ENCODE assay signal across 8 mouse cellular contexts in genomic region chr5:137306439-137307005, GRCm38 (mm10). TPM values are rescaled to one million over a fixed set of nuclear protein-coding genes. Genes with fewer than 3 reads are reported as not detected.
DNase-seq lines count a peak whose midpoint lies in the region; ATAC-seq and TF ChIP-seq lines count a peak whose summit lies in the region.

No protein-coding gene starts in this region.

- intact Hi-C loops in heart, adult 2 months (cut with DNase I), result loop anchor here (1.0 kb wide), 1 partner anchor 11 kb away; no protein-coding TSS in a partner anchor

- H3K4me1 ChIP-seq in heart, adult 2 months (ENCODE audit: control insufficient read depth, insufficient read depth, low read length), result peaks cover 6% of the 10 kb centered on the region
- peaks cover 51% of the 10 kb centered on the region for H3K4me1 ChIP-seq in forebrain, embryonic 15.5 days

- H3K9me3 ChIP-seq in forebrain, embryonic 15.5 days, result no peaks in the 10 kb centered on the region

- peaks cover 5% of the 10 kb centered on the region for H3K36me3 ChIP-seq in heart, adult 2 months (ENCODE audit: control insufficient read depth, insufficient read depth, low read length)
- H3K36me3 ChIP-seq in forebrain, embryonic 15.5 days, result peaks cover 29% of the 10 kb centered on the region
- H3K36me3 ChIP-seq in macrophage (ENCODE audit: inconsistent target), result peaks cover 28% of the 10 kb centered on the region

- H3K79me2 ChIP-seq in heart, adult 2 months (replicated peaks; ENCODE audit: control insufficient read depth, insufficient read depth, low read length), result no peaks in the 10 kb centered on the region
- H3K79me2 ChIP-seq in macrophage (ENCODE audit: inconsistent target), result peaks cover 53% of the 10 kb centered on the region

- H3K4me2 ChIP-seq in forebrain, embryonic 15.5 days (replicated peaks), result peak overlapping the region; percentile 67

- 9% methylated on average over 12 of the region's 12 CpGs for WGBS in heart, adult 2 months
- 15% methylated on average over 12 of the region's 12 CpGs for WGBS in forebrain, embryonic 15.5 days
- under 1% methylated on average over 12 of the region's 12 CpGs for WGBS in macrophage (ENCODE audit: missing documents)

- peak overlapping the region; percentile 77 for H3K27ac ChIP-seq in heart, adult 2 months
- peak overlapping the region; percentile 96 for H3K27ac ChIP-seq in forebrain, embryonic 15.5 days (replicated peaks)
- peak overlapping the region; percentile 75 for H3K27ac ChIP-seq in macrophage

- no peak for TF ChIP-seq POLR2A in heart, adult 2 months (IDR thresholded peaks at IDR 0.05; ENCODE audit: insufficient read depth, low read depth, low read length)

- no peak for TF ChIP-seq CTCF in heart, adult 2 months (IDR thresholded peaks at IDR 0.05)

- TF ChIP-seq EP300 in heart, adult 2 months (IDR thresholded peaks at IDR 0.05; ENCODE audit: insufficient read depth, low read depth, low read length), result no peak

- H3K9ac ChIP-seq in heart, adult 2 months (ENCODE audit: low read depth, low read length), result peak overlapping the region; percentile 95
- H3K9ac ChIP-seq in forebrain, embryonic 15.5 days (replicated peaks), result peak overlapping the region; percentile 97

- no peaks in the 10 kb centered on the region for H3K27me3 ChIP-seq in heart, adult 2 months (ENCODE audit: control insufficient read depth, insufficient read depth, low read length)
- no peaks in the 10 kb centered on the region for H3K27me3 ChIP-seq in forebrain, embryonic 15.5 days

- no peak for DNase-seq in heart, adult 2 months
- no peak for DNase-seq in heart, adult 18-20 months
- DNase-seq in CD4-positive helper T cell, adult 2 months (ENCODE audit: low read depth, low spot score), result peak; percentile 33
- DNase-seq in kidney, adult 8-10 months, result no peak
- DNase-seq in thymus, postnatal 36 days, result no peak

- peak overlapping the region; percentile 92 for H3K4me3 ChIP-seq in heart, adult 2 months
- peak overlapping the region; percentile 92 for H3K4me3 ChIP-seq in forebrain, embryonic 15.5 days
- peak overlapping the region; percentile 85 for H3K4me3 ChIP-seq in macrophage (ENCODE audit: inconsistent target)

- ATAC-seq in forebrain, embryonic 15.5 days (replicated peaks), result no peak
- ATAC-seq in frontal cortex, adult (ENCODE audit: low TSS enrichment), result no peak

RNA-seq across cellular contexts. Expression of gene Srrt, which starts 1.0 kb away (rescaled TPM):
- total RNA-seq in heart, adult 2 months (2021), result 10 to 100 TPM; 60.5 to 66.4 TPM
- 63.9 and 74.2 TPM in 2 replicates for polyA plus RNA-seq in heart, adult 2 months (2012; rRNA removed)
- 10 to 100 TPM; 44.4 to 55.6 TPM for total RNA-seq in heart, adult 18-20 months (2021)
- 118 and 129 TPM in 2 replicates for polyA plus RNA-seq in forebrain, embryonic 15.5 days (2015; fragmentation: Nextera tagmentation; extraction: Ambion mirVana)
- 100 to 1,000 TPM; 261 to 678 (median 517) TPM for total RNA-seq in macrophage (2018; cell fraction: chromatin; rRNA removed)
- total RNA-seq in macrophage (2018; cell fraction: cytosol; rRNA removed), result 10 to 100 TPM; 30.5 to 72.8 (median 48.5) TPM
- total RNA-seq in macrophage (2018; cell fraction: nucleus; rRNA removed), result 100 to 1,000 TPM; 128 to 373 (median 223) TPM
- polyA plus RNA-seq in macrophage (2018), result 79.3 to 119 TPM (median 83.4 TPM) in 3 replicates

RNA-seq across cellular contexts. Expression of gene Trip6, which starts 7.7 kb away (rescaled TPM):
- total RNA-seq in heart, adult 2 months (2021), result 10 to 100 TPM; 12.5 to 13.6 TPM
- polyA plus RNA-seq in heart, adult 2 months (2012; rRNA removed), result 23.5 and 24.2 TPM in 2 replicates
- 10 to 100 TPM; 12.0 to 13.3 TPM for total RNA-seq in heart, adult 18-20 months (2021)
- 19.1 and 21.1 TPM in 2 replicates for polyA plus RNA-seq in forebrain, embryonic 15.5 days (2015; fragmentation: Nextera tagmentation; extraction: Ambion mirVana)
- 10 to 100 TPM in 15 of 26 experiments, 1 to 10 TPM in 11; 1.6 to 24.0 (median 10.6) TPM for total RNA-seq in macrophage (2018; cell fraction: chromatin; rRNA removed)
- 1 to 10 TPM in 5 of 26 experiments, under 1 TPM in 21; 0.23 to 1.5 (median 0.69) TPM for total RNA-seq in macrophage (2018; cell fraction: cytosol; rRNA removed)
- total RNA-seq in macrophage (2018; cell fraction: nucleus; rRNA removed), result 10 to 100 TPM in 6 of 26 experiments, 1 to 10 TPM in 20; 1.4 to 13.1 (median 6.2) TPM
- 1.0 to 2.2 TPM (median 1.2 TPM) in 3 replicates for polyA plus RNA-seq in macrophage (2018)

RNA-seq across cellular contexts. Expression of gene Ufsp1, which starts 12.1 kb away (rescaled TPM):
- total RNA-seq in heart, adult 2 months (2021), result 1 to 10 TPM; 8.1 to 8.8 TPM
- 11.8 and 12.8 TPM in 2 replicates for polyA plus RNA-seq in heart, adult 2 months (2012; rRNA removed)
- total RNA-seq in heart, adult 18-20 months (2021), result 10 to 100 TPM in 1 of 2 experiments, 1 to 10 TPM in 1; 8.1 to 10.7 TPM
- 8.4 and 9.4 TPM in 2 replicates for polyA plus RNA-seq in forebrain, embryonic 15.5 days (2015; fragmentation: Nextera tagmentation; extraction: Ambion mirVana)
- 1 to 10 TPM in 8 of 26 experiments, under 1 TPM in 7, not detected in 11; 0.49 to 2.3 (median 1.0) TPM for total RNA-seq in macrophage (2018; cell fraction: chromatin; rRNA removed)
- 1 to 10 TPM in 23 of 26 experiments, under 1 TPM in 3; 0.86 to 3.2 (median 1.8) TPM for total RNA-seq in macrophage (2018; cell fraction: cytosol; rRNA removed)
- 1 to 10 TPM in 16 of 26 experiments, under 1 TPM in 6, not detected in 4; 0.71 to 6.3 (median 1.3) TPM for total RNA-seq in macrophage (2018; cell fraction: nucleus; rRNA removed)
- 1.2 to 3.2 TPM (median 1.6 TPM) in 3 replicates for polyA plus RNA-seq in macrophage (2018)

RNA-seq across cellular contexts. Expression of gene Ache, which starts 19.2 kb away (rescaled TPM):
- 1 to 10 TPM; 1.5 to 2.2 TPM for total RNA-seq in heart, adult 2 months (2021)
- polyA plus RNA-seq in heart, adult 2 months (2012; rRNA removed), result 3.5 and 4.9 TPM in 2 replicates
- 1 to 10 TPM; 1.8 to 2.6 TPM for total RNA-seq in heart, adult 18-20 months (2021)
- polyA plus RNA-seq in forebrain, embryonic 15.5 days (2015; fragmentation: Nextera tagmentation; extraction: Ambion mirVana), result 7.7 and 11.2 TPM in 2 replicates
- total RNA-seq in macrophage (2018; cell fraction: chromatin; rRNA removed), result 1 to 10 TPM in 2 of 26 experiments, under 1 TPM in 11, not detected in 13; 0.18 to 1.8 (median 0.53) TPM
- under 1 TPM in 7 of 26 experiments, not detected in 19; 0.03 to 0.09 (median 0.07) TPM for total RNA-seq in macrophage (2018; cell fraction: cytosol; rRNA removed)
- total RNA-seq in macrophage (2018; cell fraction: nucleus; rRNA removed), result 1 to 10 TPM in 3 of 26 experiments, under 1 TPM in 9, not detected in 14; 0.15 to 2.4 (median 0.49) TPM
- polyA plus RNA-seq in macrophage (2018), result 0.11 to 0.14 TPM in 2 of 3 replicates, not detected in the other

RNA-seq across cellular contexts. Expression of gene Slc12a9, which starts 26.9 kb away (rescaled TPM):
- total RNA-seq in heart, adult 2 months (2021), result 1 to 10 TPM; 1.7 to 2.2 TPM
- polyA plus RNA-seq in heart, adult 2 months (2012; rRNA removed), result 6.0 and 8.9 TPM in 2 replicates
- total RNA-seq in heart, adult 18-20 months (2021), result 1 to 10 TPM; 1.5 to 1.8 TPM
- polyA plus RNA-seq in forebrain, embryonic 15.5 days (2015; fragmentation: Nextera tagmentation; extraction: Ambion mirVana), result 20.1 and 23.1 TPM in 2 replicates
- 100 to 1,000 TPM in 6 of 26 experiments, 10 to 100 TPM in 20; 11.3 to 167 (median 61.2) TPM for total RNA-seq in macrophage (2018; cell fraction: chromatin; rRNA removed)
- 10 to 100 TPM in 25 of 26 experiments, 1 to 10 TPM in 1; 9.3 to 53.3 (median 22.2) TPM for total RNA-seq in macrophage (2018; cell fraction: cytosol; rRNA removed)
- total RNA-seq in macrophage (2018; cell fraction: nucleus; rRNA removed), result 100 to 1,000 TPM in 2 of 26 experiments, 10 to 100 TPM in 24; 16.9 to 121 (median 64.3) TPM
- 6.9 to 28.0 TPM (median 11.2 TPM) in 3 replicates for polyA plus RNA-seq in macrophage (2018)
